Mouse (Mus musculus) cortical plate, adult 2 months (tissue): ENCODE measurements around the gene Polk. TPM values are rescaled to one million over a fixed set of nuclear protein-coding genes. Genes with fewer than 3 reads are reported as not detected.

Experiments
- H3K27ac ChIP-seq: fragments of 200-500 bp; 2 replicates; pipeline ENCODE4 v1.5.1; 2012; ENCODE audit warnings: low read length, control low read depth, inconsistent platforms; ENCODE audit not compliant: insufficient read depth
- H3K4me1 ChIP-seq: fragments of 200-500 bp; 2 replicates; pipeline ENCODE4 v1.6.1; 2011; ENCODE audit warnings: low read length; ENCODE audit not compliant: control insufficient read depth, insufficient read depth
- H3K4me3 ChIP-seq: fragments of 200-500 bp; 2 replicates; pipeline ENCODE4 v1.5.1; 2011; ENCODE audit warnings: mild to moderate bottlenecking, low read length, control low read depth; ENCODE audit not compliant: insufficient read depth
- CTCF ChIP-seq: fragments of 200-500 bp; IDR thresholded peaks from 2 replicates; pipeline ENCODE4 v1.5.1; 2011; ENCODE audit warnings: mild to moderate bottlenecking, control low read depth, low read length; ENCODE audit not compliant: insufficient read depth; ENCODE audit errors: extremely low read depth
- POLR2A ChIP-seq: fragments of 200-500 bp; IDR thresholded peaks from 2 replicates; pipeline ENCODE4 v1.6.1; 2011; ENCODE audit warnings: mild to moderate bottlenecking, low read length, control low read depth; ENCODE audit not compliant: insufficient read depth; ENCODE audit errors: extremely low read depth
- polyA plus RNA-seq: library from polyadenylated mRNA; depleted of rRNA; stranded (reverse); fragments of >200 nt; gene quantifications from 2 replicates; pipeline ENCODE4 v1.2.3, GENCODE M21; 2012

Gene Polk
- polyA plus RNA-seq, 1 experiment: 8.3 TPM

- H3K4me3 ChIP-seq: no peak overlapping the region
- TF ChIP-seq POLR2A: no peak
- TF ChIP-seq CTCF: no peak
- no peak overlapping the region for H3K27ac ChIP-seq
- H3K4me1 ChIP-seq: no peaks in the 10 kb centered on the region; the same call in none of the 2 replicates
Measured at GRCm38 (mm10) chr13:96454288-96454687, 88.1 kb downstream of the Polk start.

DNA sequence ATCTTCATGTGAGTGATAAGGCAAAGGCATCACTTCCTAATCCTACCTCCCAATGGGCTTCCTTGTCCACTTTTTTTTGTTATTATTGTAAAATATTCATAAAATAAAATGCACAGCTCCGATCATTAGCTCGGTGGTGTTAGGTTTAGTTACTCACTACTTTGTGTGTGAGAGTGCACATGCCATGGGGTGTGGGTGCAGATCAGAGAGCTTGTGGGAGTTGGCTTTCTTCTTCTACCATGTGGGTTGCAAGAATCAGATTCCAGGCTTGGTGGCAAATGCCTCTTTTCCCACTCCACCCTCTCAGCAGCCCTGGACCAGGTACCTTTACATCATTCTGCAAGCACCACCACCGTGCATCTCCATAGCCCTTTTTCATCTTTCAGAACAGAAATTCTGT is 89.8 kb downstream of the Polk start:
- Histone ChIP-seq H3K4me3 (no peak overlapping the region), H3K4me1 (no peaks in the 10 kb centered on the region; the same call in none of the 2 replicates), H3K27ac (no peak overlapping the region)
- no peak for TF ChIP-seq CTCF
- TF ChIP-seq POLR2A: no peak

DNA sequence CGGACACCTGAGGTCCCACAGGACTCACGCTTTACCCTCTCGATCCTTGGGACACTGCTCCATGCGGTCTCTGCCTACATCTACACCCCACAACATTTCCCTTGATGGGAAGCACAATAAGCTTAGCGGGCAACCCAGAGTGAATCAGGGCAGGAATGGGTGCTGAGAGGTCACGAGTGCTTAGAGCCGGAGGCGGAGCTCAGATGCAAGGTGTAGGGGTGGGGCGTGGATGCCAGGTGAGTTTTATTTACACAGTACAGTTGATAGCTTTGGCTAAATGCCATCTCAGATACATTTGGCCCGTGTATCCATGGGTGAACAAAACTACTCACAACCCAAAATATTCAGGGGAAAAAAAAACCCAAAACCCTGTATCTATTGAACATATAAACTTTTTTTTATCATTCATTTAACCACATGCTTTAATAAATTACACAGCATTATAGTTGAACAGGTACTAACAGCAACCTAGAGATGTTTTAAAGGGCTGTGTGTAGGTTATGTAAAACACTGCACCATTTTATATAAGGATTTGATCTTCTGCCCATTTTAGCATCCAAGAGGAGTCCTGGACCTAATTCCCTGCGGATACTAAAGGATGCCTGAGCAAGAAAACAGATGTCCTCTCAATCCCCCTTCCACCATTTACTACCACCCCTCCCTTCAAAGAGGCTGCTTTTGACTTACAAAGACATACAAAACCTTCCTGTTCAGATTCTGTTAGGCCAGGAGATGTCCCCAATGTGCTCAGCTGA is 90.8 kb downstream of the Polk start:
- no peaks in the 10 kb centered on the region; the same call in none of the 2 replicates for H3K4me1 ChIP-seq

DNA sequence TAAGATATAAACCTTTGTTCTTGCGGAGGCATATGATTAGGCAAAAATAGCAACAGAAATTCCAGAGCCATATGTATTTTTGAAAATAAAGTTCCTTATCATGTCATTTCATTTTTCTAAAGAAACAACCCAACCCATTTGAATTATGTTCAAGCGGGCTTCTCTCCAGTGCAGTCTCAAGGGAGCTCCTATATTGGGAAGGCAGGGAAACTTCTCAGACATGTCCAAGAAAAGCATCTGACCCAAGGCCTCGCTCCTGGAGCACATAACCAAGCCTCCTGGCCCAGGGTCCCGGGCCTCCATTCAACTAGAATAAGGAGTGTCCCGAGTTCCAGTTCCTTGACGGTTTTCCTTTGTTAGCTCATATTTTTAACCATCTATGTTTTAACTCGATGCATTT is 91.5 kb downstream of the Polk start:
- no peaks in the 10 kb centered on the region; the same call in none of the 2 replicates for H3K4me1 ChIP-seq
- TF ChIP-seq POLR2A (no peak), CTCF (no peak)
- no peak overlapping the region for H3K27ac ChIP-seq
- no peak overlapping the region for H3K4me3 ChIP-seq

More for the DNA sequence above, 90.8 kb downstream of the Polk start:
- H3K27ac ChIP-seq: no peak overlapping the region
- TF ChIP-seq POLR2A (no peak), CTCF (no peak)
- H3K4me3 ChIP-seq: no peak overlapping the region

GRCm38 (mm10) chr13:96450205-96450856 is 92.0 kb downstream of the Polk start:
- no peak overlapping the region for H3K27ac ChIP-seq
- H3K4me1 ChIP-seq: no peaks in the 10 kb centered on the region; the same call in none of the 2 replicates
- TF ChIP-seq POLR2A (no peak), CTCF (no peak)
- no peak overlapping the region for H3K4me3 ChIP-seq

- TF ChIP-seq CTCF: no peak
- no peak for TF ChIP-seq POLR2A
- H3K27ac ChIP-seq: no peak overlapping the region
- no peaks in the 10 kb centered on the region for H3K4me1 ChIP-seq
- no peak overlapping the region for H3K4me3 ChIP-seq
Measured at GRCm38 (mm10) chr13:96440436-96440835, 101.9 kb downstream of the Polk start.

DNA sequence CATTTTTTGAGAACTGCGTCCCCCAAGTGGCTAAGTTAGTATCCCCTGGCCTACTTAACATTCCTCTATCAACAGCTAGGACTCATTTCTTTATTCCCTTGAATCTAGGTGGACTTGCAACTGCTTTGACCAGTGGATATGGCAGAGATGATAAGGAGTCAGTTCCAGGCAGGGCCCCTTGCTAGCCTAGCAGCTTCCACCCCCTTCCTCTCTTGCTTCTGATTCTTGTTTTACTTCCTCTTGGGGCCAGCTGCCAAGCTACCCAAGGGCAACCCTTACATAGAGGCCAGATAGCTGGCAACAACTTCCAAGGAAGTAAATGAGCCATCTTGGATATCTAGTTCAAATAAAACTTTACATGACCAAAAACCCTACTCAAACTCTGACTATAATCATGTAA is 105.5 kb downstream of the Polk start:
- H3K27ac ChIP-seq: no peak overlapping the region
- no peak overlapping the region for H3K4me3 ChIP-seq
- no peaks in the 10 kb centered on the region for H3K4me1 ChIP-seq
- TF ChIP-seq CTCF (no peak), POLR2A (no peak)

- TF ChIP-seq POLR2A: no peak
- no peak for TF ChIP-seq CTCF
- Histone ChIP-seq H3K4me1 (no peaks in the 10 kb centered on the region), H3K27ac (no peak overlapping the region), H3K4me3 (no peak overlapping the region)
Measured at GRCm38 (mm10) chr13:96435793-96436192, 106.6 kb downstream of the Polk start.

- no peak overlapping the region for H3K4me3 ChIP-seq
- H3K4me1 ChIP-seq: no peaks in the 10 kb centered on the region
- no peak overlapping the region for H3K27ac ChIP-seq
- TF ChIP-seq POLR2A (no peak), CTCF (no peak)
Measured at GRCm38 (mm10) chr13:96434899-96435331, 107.5 kb downstream of the Polk start.

- no peaks in the 10 kb centered on the region for H3K4me1 ChIP-seq
- H3K4me3 ChIP-seq: no peak overlapping the region
- TF ChIP-seq POLR2A: no peak
- no peak for TF ChIP-seq CTCF
- no peak overlapping the region for H3K27ac ChIP-seq
Measured at GRCm38 (mm10) chr13:96433648-96434190, 108.7 kb downstream of the Polk start.
